Comparison of ENCODE assay signal across 8 mouse cellular contexts in genomic region chr15:31223596-31224134, GRCm38 (mm10). TPM values are rescaled to one million over a fixed set of nuclear protein-coding genes. Genes with fewer than 3 reads are reported as not detected.
DNase-seq lines count a peak whose midpoint lies in the region; ATAC-seq lines count a peak whose summit lies in the region.

No protein-coding gene starts in this region.

- no peaks in the 10 kb centered on the region for H3K9me3 ChIP-seq in heart, embryonic 16.5 days (replicated peaks; ENCODE audit: control insufficient read depth, low read length)
- H3K9me3 ChIP-seq in forebrain, embryonic 13.5 days (replicated peaks) = no peaks in the 10 kb centered on the region
- H3K9me3 ChIP-seq in liver, embryonic 16.5 days (replicated peaks; ENCODE audit: control insufficient read depth, low read length) = no peaks in the 10 kb centered on the region

- H3K27ac ChIP-seq in heart, embryonic 16.5 days (ENCODE audit: low read length) = peak overlapping the region; percentile 55; the same call in 1 of the 2 replicates
- no peak overlapping the region for H3K27ac ChIP-seq in forebrain, embryonic 13.5 days
- no peak overlapping the region for H3K27ac ChIP-seq in liver, embryonic 16.5 days (ENCODE audit: low read length)

- H3K4me2 ChIP-seq in heart, embryonic 16.5 days (ENCODE audit: low read depth, low read length) = peak overlapping the region; percentile 65
- peak overlapping the region; percentile 76 for H3K4me2 ChIP-seq in forebrain, embryonic 13.5 days
- H3K4me2 ChIP-seq in liver, embryonic 16.5 days (ENCODE audit: low read depth, low read length) = peak overlapping the region; percentile 91

- H3K4me1 ChIP-seq in heart, embryonic 16.5 days (ENCODE audit: control insufficient read depth, insufficient read depth, low read length) = peaks cover 6% of the 10 kb centered on the region
- H3K4me1 ChIP-seq in forebrain, embryonic 13.5 days = 0 out of 2 replicates have a peak, but pooled peaks cover 4% of the 10 kb centered on the region
- H3K4me1 ChIP-seq in liver, embryonic 16.5 days (ENCODE audit: control insufficient read depth, low read depth, low read length) = peaks cover 6% of the 10 kb centered on the region

- DNase-seq in heart, postnatal 36 days = no peak
- peak; percentile 12 for DNase-seq in R1 (ENCODE audit: low read depth, low spot score)
- DNase-seq in testis, postnatal 14 days (ENCODE audit: low spot score) = peak; percentile 17
- DNase-seq in ovary, adult 18-20 months (ENCODE audit: low spot score) = no peak
- no peak for DNase-seq in right cerebral cortex, adult 2 months (ENCODE audit: low spot score in 2 of 2)

- H3K27me3 ChIP-seq in heart, embryonic 16.5 days (ENCODE audit: control insufficient read depth, insufficient read depth, low read length) = no peaks in the 10 kb centered on the region
- no peaks in the 10 kb centered on the region for H3K27me3 ChIP-seq in forebrain, embryonic 13.5 days
- no peaks in the 10 kb centered on the region for H3K27me3 ChIP-seq in liver, embryonic 16.5 days (ENCODE audit: control insufficient read depth, insufficient read depth, low read depth, low read length)

- no peak for ATAC-seq in heart, embryonic 16.5 days (replicated peaks; ENCODE audit: extremely low read depth, insufficient read depth, low FRiP score)
- peak; percentile 36 for ATAC-seq in forebrain, embryonic 13.5 days
- no peak for ATAC-seq in liver, embryonic 16.5 days (ENCODE audit: low read depth)

- H3K36me3 ChIP-seq in heart, embryonic 16.5 days (ENCODE audit: control insufficient read depth, insufficient read depth) = no peaks in the 10 kb centered on the region
- H3K36me3 ChIP-seq in forebrain, embryonic 13.5 days (ENCODE audit: poor library complexity, severe bottlenecking) = no peaks in the 10 kb centered on the region
- H3K36me3 ChIP-seq in liver, embryonic 16.5 days (ENCODE audit: control insufficient read depth, insufficient read depth) = no peaks in the 10 kb centered on the region

- peak overlapping the region; percentile 68 for H3K9ac ChIP-seq in heart, embryonic 16.5 days (ENCODE audit: low read length)
- peak overlapping the region; percentile 82 for H3K9ac ChIP-seq in forebrain, embryonic 13.5 days
- peak overlapping the region; percentile 58 for H3K9ac ChIP-seq in liver, embryonic 16.5 days (ENCODE audit: low read depth, low read length)

- H3K4me3 ChIP-seq in heart, embryonic 16.5 days (ENCODE audit: low read length) = peak overlapping the region; percentile 73
- H3K4me3 ChIP-seq in forebrain, embryonic 13.5 days = peak overlapping the region; percentile 68
- peak overlapping the region; percentile 84 for H3K4me3 ChIP-seq in liver, embryonic 16.5 days (ENCODE audit: low read depth, low read length)

- 40% methylated on average over 15 of the region's 15 CpGs for WGBS in heart, embryonic 16.5 days
- WGBS in forebrain, embryonic 13.5 days = 44% methylated on average over 15 of the region's 15 CpGs
- 43% methylated on average over 15 of the region's 15 CpGs for WGBS in liver, embryonic 16.5 days (ENCODE audit: insufficient replicate concordance)

- intact Hi-C loops in heart, postnatal 36 days (cut with DNase I) = loop anchor here (5.0 to 10.0 kb wide), 3 partner anchors 139 to 381 kb away; partner anchors contain the start of genes Cct5, Fam173b and Ropn1l

RNA-seq across cellular contexts. Expression of gene Dap, which starts 0.4 kb away (rescaled TPM):
- 40.8 and 41.7 TPM in 2 replicates for polyA plus RNA-seq in heart, embryonic 16.5 days (2015; fragmentation: Nextera tagmentation; extraction: Ambion mirVana)
- total RNA-seq in heart, postnatal 36 days (2021) = 10 to 100 TPM; 18.0 to 19.8 TPM
- 23.3 and 23.8 TPM in 2 replicates for polyA plus RNA-seq in forebrain, embryonic 13.5 days (2015; fragmentation: Nextera tagmentation; extraction: Ambion mirVana)
- polyA plus RNA-seq in liver, embryonic 16.5 days (2015; fragmentation: Nextera tagmentation; extraction: Ambion mirVana) = 48.4 and 54.2 TPM in 2 replicates

Comparison
In these comparisons a context has a peak if more than half of its experiments do, and no peak if none do; other contexts are left out.
1. DNase-seq: peak in R1 (single experiment) and testis, postnatal 14 days (single experiment); none in heart, postnatal 36 days (0 of 2), ovary, adult 18-20 months (single experiment) and right cerebral cortex, adult 2 months (0 of 2).
2. Peak in every context shown above with its lines, with median percentiles within 50 percentile points of each other: H3K4me2 ChIP-seq, H3K4me3 ChIP-seq and H3K9ac ChIP-seq.